Mouse (Mus musculus) heart, adult 9 months (tissue): Measurements from ENCODE around the gene Mob1b.

ENCODE experiments used
- DNase-seq, 2 experiments: peaks; one replicate each; pipeline ENCODE4 v3.0.0; 2022; ENCODE audit warnings: low spot score in 2 of 2

Gene Mob1b

GRCm38 (mm10) chr5:88768201-88768600 is 47.5 kb downstream of the Mob1b start:
- DNase-seq: no peak

- no peak for DNase-seq
Measured at GRCm38 (mm10) chr5:88782072-88782765, 61.6 kb downstream of the Mob1b start.

- DNase-seq: no peak
Measured at GRCm38 (mm10) chr5:88785059-88785458, 64.4 kb downstream of the Mob1b start.

- DNase-seq: no peak
Measured at GRCm38 (mm10) chr5:88790675-88791074, 70.0 kb downstream of the Mob1b start.

DNA sequence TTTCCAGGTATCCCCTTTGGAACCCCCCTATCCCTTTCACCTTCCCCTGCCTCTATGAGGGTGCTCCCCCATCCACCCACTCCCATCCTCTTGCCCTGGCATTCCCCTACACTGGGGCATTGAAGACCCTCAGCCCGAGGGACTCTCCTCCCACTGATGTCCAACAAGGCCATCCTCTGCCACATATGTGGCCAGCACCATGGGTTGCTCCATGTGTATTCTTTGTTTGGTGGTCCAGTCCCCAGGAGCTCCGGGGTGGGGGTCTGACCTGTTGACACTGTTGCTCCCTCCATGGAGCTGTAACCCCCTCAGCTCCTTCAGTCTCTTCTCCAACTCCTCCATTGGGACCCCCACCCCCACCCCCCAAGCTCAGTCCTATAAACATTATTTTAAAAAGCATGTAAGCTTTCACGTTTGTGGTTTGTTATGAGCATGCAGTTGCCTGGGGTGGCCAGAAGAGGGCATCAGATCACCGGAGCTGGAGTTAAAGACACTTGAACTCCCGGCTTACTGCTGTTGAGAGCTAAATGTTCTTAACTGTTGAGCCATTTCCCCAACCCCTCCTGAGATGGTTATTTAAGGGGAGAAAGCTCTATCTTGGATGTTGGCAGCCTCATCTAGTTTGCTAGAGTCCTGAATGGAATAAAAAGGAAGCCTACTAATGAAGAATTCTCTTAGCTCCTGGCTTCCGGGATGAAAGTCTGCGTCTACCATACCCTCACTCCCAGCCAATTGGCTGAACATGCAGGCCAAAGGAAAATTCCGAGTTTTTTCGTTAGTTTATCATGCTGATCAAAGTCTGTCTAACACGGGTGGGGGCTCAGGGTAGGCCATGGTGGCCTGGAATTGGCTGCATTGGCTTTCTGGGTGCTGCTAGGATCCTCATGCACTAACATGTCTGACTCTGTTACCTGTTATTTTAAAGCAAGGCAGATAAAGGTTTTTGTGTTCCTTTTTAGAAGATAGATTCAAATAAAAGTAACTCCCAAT is 70.9 kb downstream of the Mob1b start:
- DNase-seq: peak in 1 of 2 experiments; percentile 10

DNA sequence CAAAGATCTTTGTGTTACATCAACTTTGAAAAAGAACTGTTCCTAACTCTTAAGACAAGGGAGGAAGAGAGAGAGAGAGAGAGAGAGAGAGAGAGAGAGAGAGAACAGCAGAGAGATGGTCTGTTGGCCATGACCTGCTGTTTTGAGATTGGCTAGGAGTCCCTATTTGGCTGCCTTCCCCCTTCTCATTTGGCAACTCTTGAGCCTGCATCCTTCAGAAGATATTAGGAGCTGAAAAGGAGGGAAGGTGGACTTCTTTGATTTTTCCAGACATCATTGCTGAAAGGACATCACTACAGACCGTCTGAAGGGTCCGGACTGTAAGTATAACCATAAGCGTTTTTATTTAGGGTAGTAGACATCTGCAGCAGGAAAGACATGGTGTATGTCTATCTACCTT is 73.0 kb downstream of the Mob1b start:
- no peak for DNase-seq

GRCm38 (mm10) chr5:88795910-88796584 is 75.4 kb downstream of the Mob1b start:
- DNase-seq: no peak

DNA sequence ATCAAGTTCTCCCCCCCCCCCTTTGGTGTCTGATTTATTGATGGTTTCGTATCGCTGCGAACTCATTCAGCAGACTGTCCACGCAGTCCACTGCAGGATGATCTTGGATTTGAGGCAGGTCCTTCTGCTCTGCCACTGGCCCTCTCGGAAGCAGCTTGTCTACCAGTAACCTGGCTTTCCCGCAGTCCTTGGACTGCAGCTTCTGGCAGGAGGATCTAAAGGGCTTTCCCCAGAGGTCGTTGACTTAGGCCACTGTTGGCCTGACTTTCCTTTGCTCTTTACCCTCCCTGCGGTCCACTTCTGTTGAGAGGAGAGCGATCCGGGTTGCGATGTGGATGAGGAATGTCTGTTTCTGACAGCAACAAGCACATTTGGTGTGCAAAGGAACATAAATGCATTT is 75.9 kb downstream of the Mob1b start:
- no peak for DNase-seq

DNA sequence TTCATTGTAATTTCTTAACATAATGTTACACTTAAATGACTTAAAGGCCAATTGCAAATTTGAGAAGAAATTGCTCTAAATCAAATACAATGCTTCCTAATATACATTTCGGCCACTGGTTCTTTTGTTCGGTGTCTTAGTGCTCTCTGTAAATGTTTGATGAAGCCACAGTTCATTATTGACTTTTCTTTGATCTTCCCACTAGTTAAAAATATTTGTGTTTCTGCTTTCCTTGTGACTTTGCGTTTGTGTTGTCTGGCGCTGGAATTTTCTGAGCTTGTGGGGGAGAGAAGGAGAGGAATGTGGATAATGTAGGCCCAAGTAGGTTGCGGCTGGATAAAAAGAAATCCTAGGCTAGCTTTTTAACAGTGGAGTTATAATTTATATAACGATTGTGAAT is 76.5 kb downstream of the Mob1b start:
- DNase-seq: no peak

- DNase-seq: no peak
Measured at GRCm38 (mm10) chr5:88805616-88806015, 85.0 kb downstream of the Mob1b start.

DNA sequence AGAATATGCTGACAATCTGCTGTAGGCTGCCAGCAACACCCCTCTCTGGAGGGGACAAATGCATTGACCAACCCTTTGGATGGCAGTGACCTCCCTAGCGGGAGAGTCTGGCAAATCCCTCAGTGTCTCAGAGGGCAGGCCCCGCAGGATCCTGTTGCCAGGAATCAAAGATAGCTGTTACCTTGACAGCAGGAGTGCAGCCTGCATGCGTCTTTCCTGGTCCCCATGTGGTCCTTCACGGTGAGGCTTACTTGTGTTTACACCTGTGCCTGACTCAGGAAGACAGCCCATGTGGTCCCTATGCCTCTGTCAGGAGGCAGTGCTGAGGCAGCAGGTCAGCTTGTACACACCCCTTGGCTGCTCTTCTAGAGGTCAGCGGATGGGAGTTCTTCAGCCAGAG is 85.6 kb downstream of the Mob1b start:
- no peak for DNase-seq

DNA sequence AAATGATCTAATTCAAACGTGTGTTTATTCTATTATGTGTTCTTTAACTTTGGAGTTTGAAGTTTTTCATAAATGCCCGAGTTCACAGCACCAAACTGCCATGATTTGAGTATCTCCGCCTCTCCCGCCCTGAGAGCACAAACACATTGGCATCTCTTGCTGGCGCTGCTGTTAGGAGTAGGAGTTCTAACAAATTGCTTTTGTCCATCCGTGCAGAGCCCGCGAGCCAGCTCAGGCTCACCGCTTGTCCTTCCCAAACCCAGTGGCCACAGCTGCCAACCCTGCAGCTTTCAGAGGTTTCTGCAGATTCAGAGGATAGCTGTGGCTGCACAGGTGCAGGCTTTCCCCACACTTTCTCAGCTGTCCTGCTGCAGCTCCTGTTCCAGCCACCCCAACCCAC is 86.7 kb downstream of the Mob1b start:
- DNase-seq: no peak

- no peak for DNase-seq
Measured at GRCm38 (mm10) chr5:88813188-88813587, 92.5 kb downstream of the Mob1b start.
